In the genomic region with DNA sequence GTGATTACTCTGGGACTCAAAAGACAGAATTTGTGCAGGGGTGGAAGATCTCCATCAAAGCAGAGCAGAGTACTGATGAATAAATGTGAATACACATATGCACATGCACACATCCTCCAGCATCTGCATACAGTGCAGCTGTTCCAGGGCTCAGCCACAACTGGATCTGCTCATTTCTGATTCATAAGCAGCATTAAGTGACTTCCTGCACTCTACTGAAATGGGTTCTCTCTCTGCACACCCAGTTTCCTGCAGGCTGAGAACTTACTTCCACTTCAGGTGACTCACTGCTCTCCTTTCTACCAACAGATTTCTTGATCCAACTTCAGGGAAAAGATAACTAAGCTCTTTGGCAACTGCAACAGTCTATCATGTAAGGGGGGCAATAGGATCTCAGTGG, we compare ENCODE assay signal across 26 mouse cellular contexts. TPM values are rescaled to one million over a fixed set of nuclear protein-coding genes. Genes with fewer than 3 reads are reported as not detected.
DNase-seq lines count a peak whose midpoint lies in the region; ATAC-seq and TF ChIP-seq lines count a peak whose summit lies in the region.
"Had no signal": no experiment of that assay in that cellular context is flagged by ENCODE, and none has a peak within 500 bp of the region (broad histone marks: within the 10 kb centered on the region; RNA-seq: fewer than 3 reads in every experiment).

No protein-coding gene starts in this region.

- H3K36me3 ChIP-seq in liver, postnatal 0 days (replicated peaks; ENCODE audit: insufficient read depth, low read length): no peaks in the 10 kb centered on the region
- H3K36me3 ChIP-seq: embryonic facial prominence, embryonic 10.5 days; embryonic facial prominence, embryonic 12.5 days; forebrain, embryonic 15.5 days; G1E had no signal

- DNase-seq in 416B (ENCODE audit: low read depth): peak; percentile 68
- no peak for DNase-seq in spleen, postnatal 4 days (ENCODE audit: low spot score in 2 of 2)
- no peak for DNase-seq in liver, postnatal 0 days
- no peak for DNase-seq in lung, adult 2 months
- DNase-seq: adrenal gland, adult 2 months; adrenal gland, postnatal 10 days; adrenal gland, postnatal 25 days; cerebellum, adult 11-12 months; cerebellum, adult 2 months; cerebellum, adult 9-10 months; cerebellum, postnatal 10 days; cerebellum, postnatal 25 days; forebrain, postnatal 0 days had no signal

- no peaks in the 10 kb centered on the region for H3K27me3 ChIP-seq in liver, postnatal 0 days (ENCODE audit: insufficient read depth, low read length)
- H3K27me3 ChIP-seq: CH12.LX; embryonic facial prominence, embryonic 12.5 days; forebrain, embryonic 13.5 days; forebrain, embryonic 15.5 days had no signal

- H3K27ac ChIP-seq in liver, postnatal 0 days (ENCODE audit: low read depth): no peak overlapping the region
- H3K27ac ChIP-seq: embryonic facial prominence, embryonic 10.5 days; embryonic facial prominence, embryonic 12.5 days; forebrain, embryonic 13.5 days; forebrain, embryonic 15.5 days had no signal

- ATAC-seq in activated CD4-positive, CD25-positive, alpha-beta regulatory T cell, adult 4 months: peak; percentile 28
- ATAC-seq in inflammation-experienced regulatory T-cells, adult 6 months: peak; percentile 63
- ATAC-seq in liver, postnatal 0 days: no peak
- ATAC-seq: forebrain, embryonic 13.5 days; forebrain, embryonic 15.5 days; forebrain, postnatal 0 days; Patski had no signal

- H3K4me1 ChIP-seq in liver, postnatal 0 days (ENCODE audit: insufficient read depth): no peaks in the 10 kb centered on the region
- no peaks in the 10 kb centered on the region for H3K4me1 ChIP-seq in lung, adult 2 months (ENCODE audit: control insufficient read depth, insufficient read depth, low read length)
- H3K4me1 ChIP-seq: embryonic facial prominence, embryonic 10.5 days; embryonic facial prominence, embryonic 12.5 days; forebrain, embryonic 13.5 days; forebrain, embryonic 15.5 days had no signal

- no peak overlapping the region for H3K4me2 ChIP-seq in liver, postnatal 0 days (ENCODE audit: low read depth, low read length)
- H3K4me2 ChIP-seq: embryonic facial prominence, embryonic 12.5 days; forebrain, embryonic 13.5 days; forebrain, embryonic 15.5 days had no signal

- no peak for TF ChIP-seq CTCF in liver, postnatal 0 days (IDR thresholded peaks at IDR 0.05; ENCODE audit: low read depth)
- no peak for TF ChIP-seq CTCF in lung, adult 2 months (IDR thresholded peaks at IDR 0.05; ENCODE audit: insufficient read depth, low read length)

- no peaks in the 10 kb centered on the region for H3K9me3 ChIP-seq in liver, postnatal 0 days (ENCODE audit: low read length)
- H3K9me3 ChIP-seq: embryonic facial prominence, embryonic 10.5 days; embryonic facial prominence, embryonic 12.5 days; forebrain, embryonic 13.5 days; forebrain, embryonic 15.5 days; G1E had no signal

- TF ChIP-seq EP300 in liver, postnatal 0 days (IDR thresholded peaks at IDR 0.05; ENCODE audit: low read depth): no peak

- H3K9ac ChIP-seq in liver, postnatal 0 days (replicated peaks): no peak overlapping the region
- H3K9ac ChIP-seq: embryonic facial prominence, embryonic 12.5 days; forebrain, embryonic 13.5 days; forebrain, embryonic 15.5 days; forebrain, postnatal 0 days had no signal

- no peak overlapping the region for H3K4me3 ChIP-seq in liver, postnatal 0 days (ENCODE audit: low read depth, low read length)
- no peak overlapping the region for H3K4me3 ChIP-seq in lung, adult 2 months (replicated peaks; ENCODE audit: extremely low read depth, low read depth, low read length)
- H3K4me3 ChIP-seq: embryonic facial prominence, embryonic 10.5 days; embryonic facial prominence, embryonic 12.5 days; forebrain, embryonic 13.5 days; forebrain, embryonic 15.5 days had no signal

- no peak for TF ChIP-seq POLR2A in lung, adult 2 months (IDR thresholded peaks at IDR 0.05; ENCODE audit: borderline replicate concordance, extremely low read depth, low read depth, low read length)

RNA-seq across cellular contexts. Expression of gene Tnip3, which starts 26.3 kb away (rescaled TPM):
- 1 to 10 TPM; 6.0 to 9.5 TPM for polyA plus RNA-seq in activated CD4-positive, CD25-positive, alpha-beta regulatory T cell, adult 4 months (2017; shearing (Covaris generic))
- polyA plus RNA-seq in inflammation-experienced regulatory T-cells, adult 6 months (2017; shearing (Covaris generic)): 10 to 100 TPM in 1 of 3 experiments, 1 to 10 TPM in 2; 5.8 to 11.0 (median 7.8) TPM
- polyA plus RNA-seq in liver, postnatal 0 days (2015; fragmentation: Nextera tagmentation; extraction: Ambion mirVana): 0.06 TPM in 1 of 2 replicates, not detected in the other
- 0.42 and 0.79 TPM in 2 replicates for polyA plus RNA-seq in lung, adult 2 months (2012; rRNA removed)
- polyA plus RNA-seq: adrenal gland, adult 2 months; brain, embryonic 14.5 days; C2C12; cerebellum, adult 2 months; cortical plate, adult 2 months; embryonic facial prominence, embryonic 10.5 days; embryonic facial prominence, embryonic 12.5 days; forebrain, embryonic 11.5 days; forebrain, embryonic 13.5 days; forebrain, embryonic 15.5 days; G1E had no signal
